Mouse (Mus musculus) embryonic stem cell, embryonic (primary cell): ENCODE data around the gene Eif2a.

Experiments
- CTCF ChIA-PET, 4 experiments: fragments of 300-600 bp in 2 of 4; fragments of 350-600 bp in 2 of 4; sonication (Branson Sonifier 250); formaldehyde crosslinking; loops; one replicate each; lab custom pipeline; 2022; ENCODE audit warnings: inconsistent platforms in 2 of 4; lab: Charles Lee
- POLR2A ChIA-PET, 4 experiments: fragments of 300-600 bp in 2 of 4; fragments of 350-600 bp in 2 of 4; sonication (Branson Sonifier 250); formaldehyde crosslinking; loops; one replicate each; lab custom pipeline; 2022; ENCODE audit warnings: antibody characterized with exemption in 4 of 4, inconsistent platforms in 1 of 4; lab: Charles Lee

Eif2a gene

GRCm38 (mm10) chr3:58516602-58516976 lies 9.0 kb upstream of the Eif2a start:
- CTCF ChIA-PET: interaction anchor here in 1 of 4 experiments (0.6 kb wide), 1 partner anchor 9 kb away, joined by 3 read pairs; the partner anchor contains the start of gene Serp1

DNA sequence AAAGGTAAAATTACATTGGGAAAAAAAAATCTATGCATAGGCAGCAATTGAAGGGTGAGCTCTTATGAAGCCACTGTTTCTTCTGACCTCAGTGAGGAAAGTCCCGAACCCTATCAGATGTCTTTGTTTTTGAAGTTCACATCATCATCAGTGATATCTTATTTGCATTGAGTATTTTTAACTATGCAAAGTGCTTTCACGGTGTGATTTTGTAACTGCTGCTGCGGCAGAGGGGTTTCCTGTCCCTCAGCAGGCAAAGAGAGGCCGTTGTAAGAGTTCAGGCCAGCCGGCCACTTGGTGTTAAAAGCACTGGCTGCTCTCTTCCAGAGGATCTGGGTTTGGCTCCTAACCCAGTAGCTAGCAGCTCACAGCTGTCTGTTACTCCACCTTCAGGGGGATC lies 8.4 kb upstream of the Eif2a start:
- POLR2A ChIA-PET: interaction anchor here in 2 of 4 experiments (0.6 to 1.3 kb wide), 2 partner anchors 8 to 77 kb away, joined by 3 to 4 read pairs; partner anchors contain the start of genes Eif2a (in 1 of the 2) and Serp1 (in 1 of the 2)
- CTCF ChIA-PET: no interaction called here

More at GRCm38 (mm10) chr3:58516602-58516976, 9.0 kb upstream of the Eif2a start:
- POLR2A ChIA-PET: interaction anchor here in 1 of 4 experiments (0.6 to 1.3 kb wide), 3 partner anchors 9 to 334 kb away, joined by 3 to 4 read pairs (median 3); partner anchors contain the start of genes Eif2a and Serp1

DNA sequence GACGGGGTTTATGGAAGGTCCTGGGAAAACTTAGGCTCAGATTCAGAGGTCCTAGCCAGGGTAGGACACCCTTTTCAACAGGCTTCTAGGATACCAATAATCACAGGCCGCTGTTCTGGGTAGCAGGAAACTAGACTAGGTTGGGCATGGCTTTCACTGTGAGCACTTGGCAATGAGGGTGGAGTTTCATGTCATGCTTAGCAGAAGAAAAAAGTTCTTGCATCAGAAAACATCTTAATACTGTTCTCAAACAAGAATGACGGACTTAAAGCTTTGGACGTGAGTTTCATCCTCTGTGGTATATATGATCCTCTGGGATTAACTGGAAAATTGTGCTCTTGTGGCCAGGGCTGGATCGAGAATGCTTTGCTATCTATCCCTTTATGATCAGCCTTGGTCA lies 7.8 kb upstream of the Eif2a start:
- POLR2A ChIA-PET: interaction anchor here in 1 of 4 experiments (0.6 kb wide), 2 partner anchors 12 to 26 kb away, joined by 3 to 4 read pairs; no protein-coding TSS in a partner anchor
- CTCF ChIA-PET: no interaction called here

- CTCF ChIA-PET: no interaction called here
- POLR2A ChIA-PET: interaction anchor here in 2 of 4 experiments (0.6 to 1.6 kb wide), 4 partner anchors 8 to 67 kb away, joined by 3 to 4 read pairs (median 3); no protein-coding TSS in a partner anchor
Measured at GRCm38 (mm10) chr3:58518962-58519361, 6.7 kb upstream of the Eif2a start.

DNA sequence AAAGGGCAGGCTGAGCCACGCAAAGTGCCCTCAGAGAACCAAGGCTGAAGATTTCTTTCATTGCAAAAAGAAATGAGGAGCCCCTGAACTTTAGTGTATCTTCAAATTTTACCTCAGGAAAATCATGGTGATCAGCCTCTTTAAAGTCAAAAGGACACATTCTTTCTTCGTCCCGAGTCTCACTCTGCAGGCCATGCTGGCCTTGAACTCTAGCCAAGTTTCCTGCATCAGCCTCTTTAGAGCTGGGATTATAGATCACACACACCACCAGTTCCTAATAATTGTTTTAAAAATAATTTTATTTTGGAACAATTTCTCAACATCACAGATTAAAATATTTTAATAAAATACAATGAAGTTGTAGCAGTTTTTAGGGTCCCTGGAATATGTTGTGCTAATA lies 6.1 kb upstream of the Eif2a start:
- ChIA-PET POLR2A (interaction anchor here in 3 of 4 experiments (0.6 to 1.6 kb wide), 5 partner anchors 9 to 67 kb away, joined by 3 to 4 read pairs (median 3); no protein-coding TSS in a partner anchor), CTCF (no interaction called here)

GRCm38 (mm10) chr3:58520286-58520685 lies 5.3 kb upstream of the Eif2a start:
- POLR2A ChIA-PET: interaction anchor here in 2 of 4 experiments (0.7 to 1.5 kb wide), 4 partner anchors 8 to 66 kb away, joined by 3 to 4 read pairs (median 3); no protein-coding TSS in a partner anchor

GRCm38 (mm10) chr3:58521361-58521760 lies 4.3 kb upstream of the Eif2a start:
- POLR2A ChIA-PET: interaction anchor here in 2 of 4 experiments (0.8 to 1.0 kb wide), 6 partner anchors 8 to 72 kb away, joined by 3 to 4 read pairs (median 3); no protein-coding TSS in a partner anchor
- CTCF ChIA-PET: interaction anchor here in 1 of 4 experiments (1.0 kb wide), 1 partner anchor 9 kb away, joined by 3 read pairs; no protein-coding TSS in a partner anchor

More at GRCm38 (mm10) chr3:58520286-58520685, 5.3 kb upstream of the Eif2a start:
- CTCF ChIA-PET: no interaction called here

- ChIA-PET CTCF (no interaction called here), POLR2A (interaction anchor here in 1 of 4 experiments (0.6 to 2.1 kb wide), 6 partner anchors 9 to 56 kb away, joined by 3 to 6 read pairs (median 4); partner anchors contain the start of gene Selenot)
Measured at GRCm38 (mm10) chr3:58523386-58523785, 2.2 kb upstream of the Eif2a start.

DNA sequence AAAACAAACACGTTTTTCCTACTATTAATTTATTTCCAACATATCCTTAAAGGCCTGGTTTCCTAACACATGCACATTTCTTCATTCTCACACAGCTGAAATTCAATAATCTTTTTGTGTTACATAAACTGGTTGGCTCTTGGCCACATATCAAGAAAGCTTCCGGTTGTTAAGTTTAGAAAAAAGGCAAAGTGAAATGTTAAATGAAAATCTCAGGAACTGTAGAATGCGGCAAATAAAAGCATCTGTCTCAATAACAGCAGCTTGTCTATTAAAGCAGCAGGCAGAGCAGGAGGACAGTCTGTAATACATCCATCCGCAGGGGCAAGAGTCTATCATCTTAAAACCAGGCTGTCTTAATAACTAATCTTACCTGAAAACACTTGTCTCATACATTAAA lies 1.4 kb upstream of the Eif2a start:
- POLR2A ChIA-PET: interaction anchor here in 1 of 4 experiments (0.9 to 2.1 kb wide), 5 partner anchors 8 to 55 kb away, joined by 3 to 6 read pairs (median 4); partner anchors contain the start of gene Selenot
- CTCF ChIA-PET: no interaction called here

DNA sequence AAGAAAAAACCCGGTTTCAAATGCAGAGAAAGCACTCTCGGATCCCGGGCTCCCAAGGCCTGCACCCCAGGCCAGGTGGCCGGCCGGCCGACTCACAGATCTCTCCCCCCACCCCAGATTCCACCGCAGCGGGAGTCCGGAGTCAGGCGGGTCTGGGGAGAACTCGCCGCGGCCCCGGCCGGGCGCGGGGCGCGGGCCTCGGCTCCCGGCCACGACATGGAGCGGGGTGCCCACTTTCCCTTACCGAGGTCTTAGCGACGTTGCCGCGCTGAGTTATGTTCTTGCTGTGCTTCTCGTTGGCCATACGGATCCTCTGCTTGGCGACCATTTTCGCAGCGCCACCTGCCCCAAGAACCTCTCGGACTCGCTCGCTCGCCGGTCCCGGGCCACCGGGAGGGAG lies 455 bp upstream of the Eif2a start:
- CTCF ChIA-PET: no interaction called here
- POLR2A ChIA-PET: interaction anchor here in 3 of 4 experiments (0.5 to 2.0 kb wide), 15 partner anchors 9 to 1232 kb away, joined by 3 to 12 read pairs (median 4); partner anchors contain the start of gene Selenot (in 3 of the 3)

DNA sequence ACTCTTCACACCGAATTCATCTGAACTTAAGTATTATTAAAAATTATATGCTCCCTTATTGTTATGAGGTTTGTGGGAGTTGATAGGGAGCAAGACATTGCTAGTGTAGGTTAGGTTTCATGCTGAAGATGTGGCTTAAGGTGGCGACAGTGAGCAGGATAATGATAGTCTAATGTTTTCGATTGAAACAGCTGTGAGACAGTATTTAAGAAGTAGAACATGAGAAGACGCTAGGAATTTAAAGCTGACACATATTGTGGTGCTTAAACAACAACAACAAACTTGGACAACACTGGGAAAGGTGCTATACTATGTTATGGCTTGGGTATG lies 752 bp downstream of the Eif2a start:
- ChIA-PET CTCF (no interaction called here), POLR2A (interaction anchor here in 2 of 4 experiments (1.0 to 2.0 kb wide), 8 partner anchors 9 to 167 kb away, joined by 3 to 12 read pairs (median 4); partner anchors contain the start of genes Selenot (in 1 of the 2) and Siah2 (in 1 of the 2))

GRCm38 (mm10) chr3:58536573-58536972 lies 11.0 kb downstream of the Eif2a start:
- ChIA-PET CTCF (no interaction called here), POLR2A (interaction anchor here in 2 of 4 experiments (1.4 to 2.1 kb wide), 2 partner anchors 10 to 40 kb away, joined by 3 to 12 read pairs; partner anchors contain the start of genes Eif2a (in 1 of the 2), Selenot (in 1 of the 2) and Serp1 (in 1 of the 2))

DNA sequence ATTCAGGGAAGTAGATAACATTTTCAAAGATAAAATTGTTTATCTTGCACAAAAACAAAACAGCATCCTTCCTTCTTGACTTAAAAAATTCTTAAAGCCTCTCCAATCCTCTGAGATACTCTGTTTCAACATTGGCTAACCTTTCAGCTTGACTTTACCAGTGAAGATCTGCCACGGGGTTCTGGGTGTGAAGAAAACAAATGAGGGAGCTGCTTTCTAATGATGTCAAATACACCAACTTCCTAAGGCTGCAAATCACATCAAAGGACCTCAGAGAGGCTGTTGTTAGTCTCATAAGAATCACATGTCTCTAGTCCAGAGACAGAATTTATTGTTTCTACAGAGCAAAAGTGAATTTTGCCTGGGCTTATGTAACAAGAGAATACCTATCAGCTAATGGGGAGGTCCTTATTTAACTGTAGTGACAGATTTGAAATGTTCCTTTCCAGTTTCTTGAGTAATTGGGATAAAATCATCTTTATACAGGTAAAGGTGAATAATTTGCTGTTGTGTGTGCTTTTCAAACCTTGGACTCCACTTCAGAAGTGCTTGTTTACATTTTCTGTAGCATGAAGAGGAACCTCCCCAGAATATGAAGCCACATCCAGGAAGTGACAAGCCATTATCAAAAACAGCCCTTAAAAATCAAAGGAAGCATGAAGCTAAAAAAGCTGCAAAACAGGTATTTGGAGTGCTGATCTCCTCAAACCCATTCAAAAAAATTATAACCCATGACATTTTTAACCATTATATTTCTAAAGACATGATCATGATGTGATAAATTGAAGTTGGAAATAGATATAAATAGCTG lies 26.6 kb downstream of the Eif2a start:
- ChIA-PET POLR2A (interaction anchor here in 1 of 4 experiments (1.1 to 6.4 kb wide), 2 partner anchors 24 to 27 kb away, joined by 3 to 60 read pairs; partner anchors contain the start of genes Eif2a, Selenot and Serp1), CTCF (no interaction called here)

DNA sequence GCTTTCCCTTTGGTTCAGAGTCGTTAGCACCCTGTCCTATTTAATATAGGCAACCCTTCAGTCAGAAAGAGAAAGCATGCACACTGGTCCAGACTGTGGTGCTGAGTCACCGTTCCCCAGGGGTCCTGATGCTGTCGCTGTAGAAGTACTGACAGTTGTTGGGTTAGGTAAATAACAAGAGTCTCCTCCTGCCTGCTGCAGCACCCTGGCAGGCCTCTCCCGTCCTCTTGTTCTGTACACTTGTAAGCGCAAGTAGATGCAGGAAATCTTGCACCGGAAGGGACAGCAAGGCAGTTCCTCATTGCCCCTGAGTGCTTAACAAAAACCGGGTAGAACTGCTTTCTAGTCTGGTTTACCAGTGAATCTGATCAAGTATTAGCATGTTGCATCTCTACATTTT lies 31.0 kb downstream of the Eif2a start:
- POLR2A ChIA-PET: interaction anchor here in 3 of 4 experiments (1.2 to 6.4 kb wide), 9 partner anchors 12 to 136 kb away, joined by 3 to 60 read pairs (median 5); partner anchors contain the start of genes Selenot (in 2 of the 3), Eif2a (in 1 of the 3), Serp1 (in 1 of the 3) and Siah2 (in 1 of the 3)

GRCm38 (mm10) chr3:58559887-58560286 lies 34.3 kb downstream of the Eif2a start:
- ChIA-PET POLR2A (interaction anchor here in 3 of 4 experiments (0.6 to 5.5 kb wide), 4 partner anchors 8 to 19 kb away, joined by 3 to 43 read pairs (median 4); partner anchors contain the start of gene Selenot (in 1 of the 3)), CTCF (no interaction called here)

More for the DNA sequence above, 31.0 kb downstream of the Eif2a start:
- CTCF ChIA-PET: no interaction called here

- ChIA-PET CTCF (no interaction called here), POLR2A (interaction anchor here in 3 of 4 experiments (1.1 to 5.5 kb wide), 10 partner anchors 15 to 34 kb away, joined by 3 to 43 read pairs (median 4); partner anchors contain the start of gene Selenot (in 3 of the 3))
Measured at GRCm38 (mm10) chr3:58561437-58561836, 35.8 kb downstream of the Eif2a start.

- POLR2A ChIA-PET: no interaction called here
- CTCF ChIA-PET: interaction anchor here in 1 of 4 experiments (0.6 kb wide), 1 partner anchor 577 kb away, joined by 4 read pairs; no protein-coding TSS in a partner anchor
Measured at GRCm38 (mm10) chr3:58570821-58571220, 45.2 kb downstream of the Eif2a start.
